Mouse (Mus musculus): ENCODE data around the gene Polr3c. TPM values are rescaled to one million over a fixed set of nuclear protein-coding genes. Genes with fewer than 3 reads are reported as not detected.

The Polr3c gene
- total RNA-seq, 2 experiments from 2014 or later: 11.3 to 12.8 TPM

Other genes starting within 250 kb of the Polr3c start
- gene Hfe2, start 202.5 kb downstream of the Polr3c start, total RNA-seq (2015; ENCODE audit: low replicate concordance): not detected in 2 replicates
- gene Hfe2, start 202.5 kb downstream of the Polr3c start, total RNA-seq (2017; ENCODE audit: low replicate concordance): 0.17 TPM in 1 of 2 replicates, not detected in the other
- 125 and 174 TPM in 2 replicates for gene Txnip, start 169.7 kb downstream of the Polr3c start, total RNA-seq (2015; ENCODE audit: low replicate concordance)
- 113 and 122 TPM in 2 replicates for gene Txnip, start 169.7 kb downstream of the Polr3c start, total RNA-seq (2017; ENCODE audit: low replicate concordance)
- not detected in 2 replicates for gene Gm16253, start 150.6 kb downstream of the Polr3c start, total RNA-seq (2015; ENCODE audit: low replicate concordance)
- not detected in 2 replicates for gene Gm16253, start 150.6 kb downstream of the Polr3c start, total RNA-seq (2017; ENCODE audit: low replicate concordance)
- gene Polr3gl, start 133.4 kb downstream of the Polr3c start, total RNA-seq (2015; ENCODE audit: low replicate concordance): 7.3 and 17.7 TPM in 2 replicates
- 3.9 and 16.5 TPM in 2 replicates for gene Polr3gl, start 133.4 kb downstream of the Polr3c start, total RNA-seq (2017; ENCODE audit: low replicate concordance)
- gene Ankrd34a, start 131.0 kb downstream of the Polr3c start, total RNA-seq (2015; ENCODE audit: low replicate concordance): not detected in 2 replicates
- not detected in 2 replicates for gene Ankrd34a, start 131.0 kb downstream of the Polr3c start, total RNA-seq (2017; ENCODE audit: low replicate concordance)
- gene Lix1l, start 126.5 kb downstream of the Polr3c start, total RNA-seq (2015; ENCODE audit: low replicate concordance): not detected in 2 replicates
- gene Lix1l, start 126.5 kb downstream of the Polr3c start, total RNA-seq (2017; ENCODE audit: low replicate concordance): not detected in 2 replicates
- 25.3 and 30.4 TPM in 2 replicates for gene Rbm8a, start 97.7 kb downstream of the Polr3c start, total RNA-seq (2015; ENCODE audit: low replicate concordance)
- gene Rbm8a, start 97.7 kb downstream of the Polr3c start, total RNA-seq (2017; ENCODE audit: low replicate concordance): 16.4 and 18.5 TPM in 2 replicates
- gene Pex11b, start 92.3 kb downstream of the Polr3c start, total RNA-seq (2015; ENCODE audit: low replicate concordance): 7.7 and 22.1 TPM in 2 replicates
- 2.6 and 7.1 TPM in 2 replicates for gene Pex11b, start 92.3 kb downstream of the Polr3c start, total RNA-seq (2017; ENCODE audit: low replicate concordance)
- gene Gm42957, start 92.2 kb downstream of the Polr3c start, total RNA-seq (2015; ENCODE audit: low replicate concordance): not detected in 2 replicates
- not detected in 2 replicates for gene Gm42957, start 92.2 kb downstream of the Polr3c start, total RNA-seq (2017; ENCODE audit: low replicate concordance)
- not detected in 2 replicates for gene Itga10, start 82.0 kb downstream of the Polr3c start, total RNA-seq (2015; ENCODE audit: low replicate concordance)
- gene Itga10, start 82.0 kb downstream of the Polr3c start, total RNA-seq (2017; ENCODE audit: low replicate concordance): 0.14 and 1.4 TPM in 2 replicates
- not detected in 2 replicates for gene Ankrd35, start 57.5 kb downstream of the Polr3c start, total RNA-seq (2015; ENCODE audit: low replicate concordance)
- gene Ankrd35, start 57.5 kb downstream of the Polr3c start, total RNA-seq (2017; ENCODE audit: low replicate concordance): not detected in 2 replicates
- gene Pias3, start 31.2 kb downstream of the Polr3c start, total RNA-seq (2015; ENCODE audit: low replicate concordance): 3.8 and 11.0 TPM in 2 replicates
- gene Pias3, start 31.2 kb downstream of the Polr3c start, total RNA-seq (2017; ENCODE audit: low replicate concordance): 2.2 and 3.2 TPM in 2 replicates
- not detected in 2 replicates for gene Nudt17, start 19.1 kb downstream of the Polr3c start, total RNA-seq (2015; ENCODE audit: low replicate concordance)
- not detected in 2 replicates for gene Nudt17, start 19.1 kb downstream of the Polr3c start, total RNA-seq (2017; ENCODE audit: low replicate concordance)
- gene Rnf115, start within 50 bp of the Polr3c start, total RNA-seq (2015; ENCODE audit: low replicate concordance): 33.4 and 41.6 TPM in 2 replicates
- 32.6 and 38.3 TPM in 2 replicates for gene Rnf115, start within 50 bp of the Polr3c start, total RNA-seq (2017; ENCODE audit: low replicate concordance)
- 1.3 TPM in 1 of 2 replicates, not detected in the other for gene Pdzk1, start 101.7 kb upstream of the Polr3c start, total RNA-seq (2015; ENCODE audit: low replicate concordance)
- gene Pdzk1, start 101.7 kb upstream of the Polr3c start, total RNA-seq (2017; ENCODE audit: low replicate concordance): 1.4 and 5.4 TPM in 2 replicates
- gene Cd160, start 101.7 kb upstream of the Polr3c start, total RNA-seq (2015; ENCODE audit: low replicate concordance): not detected in 2 replicates
- 0.70 TPM in 1 of 2 replicates, not detected in the other for gene Cd160, start 101.7 kb upstream of the Polr3c start, total RNA-seq (2017; ENCODE audit: low replicate concordance)
- gene Gja5, start 177.1 kb upstream of the Polr3c start, total RNA-seq (2015; ENCODE audit: low replicate concordance): 1.3 TPM in 1 of 2 replicates, not detected in the other
- gene Gja5, start 177.1 kb upstream of the Polr3c start, total RNA-seq (2017; ENCODE audit: low replicate concordance): not detected in 2 replicates
- 2.5 and 4.6 TPM in 2 replicates for gene Gpr89, start 177.7 kb upstream of the Polr3c start, total RNA-seq (2015; ENCODE audit: low replicate concordance)
- 4.7 and 6.0 TPM in 2 replicates for gene Gpr89, start 177.7 kb upstream of the Polr3c start, total RNA-seq (2017; ENCODE audit: low replicate concordance)
- not detected in 2 replicates for gene Gja8, start 198.4 kb upstream of the Polr3c start, total RNA-seq (2015; ENCODE audit: low replicate concordance)
- not detected in 2 replicates for gene Gja8, start 198.4 kb upstream of the Polr3c start, total RNA-seq (2017; ENCODE audit: low replicate concordance)